Mouse (Mus musculus): ENCODE results near the gene Acp2.

Gene Acp2

GRCm38 (mm10) chr2:91202222-91202971 is at the start of gene Acp2, which contains the start of gene Nr1h3:
Gene Acp2, plus strand, starts transcription at chr2:91202885.
Gene Nr1h3, minus strand, starts transcription at chr2:91202834.
- DNase-seq: peak; percentile 91 to 93

GRCm38 (mm10) chr2:91152885-91153377 is 49.8 kb upstream of the Acp2 start:
- DNase-seq: no peak

- DNase-seq: no peak
These were observed 48.6 kb upstream of the Acp2 start for GRCm38 (mm10) chr2:91154091-91154490.

- no peak for DNase-seq
These were observed 45.5 kb upstream of the Acp2 start for GRCm38 (mm10) chr2:91157002-91157752.

- peak in 1 of 2 experiments; percentile 17 for DNase-seq
These were observed 42.1 kb upstream of the Acp2 start for GRCm38 (mm10) chr2:91160591-91160990.

GRCm38 (mm10) chr2:91162952-91163351 is 39.7 kb upstream of the Acp2 start:
- DNase-seq: no peak

GRCm38 (mm10) chr2:91163532-91163931 is 39.2 kb upstream of the Acp2 start:
- DNase-seq: no peak

GRCm38 (mm10) chr2:91164991-91165390 is 37.7 kb upstream of the Acp2 start:
- DNase-seq: no peak

GRCm38 (mm10) chr2:91167629-91168028 is 35.1 kb upstream of the Acp2 start:
- no peak for DNase-seq

GRCm38 (mm10) chr2:91169587-91170322 is 32.9 kb upstream of the Acp2 start:
- no peak for DNase-seq

GRCm38 (mm10) chr2:91175490-91175889 is 27.2 kb upstream of the Acp2 start:
- no peak for DNase-seq

GRCm38 (mm10) chr2:91176234-91176633 is 26.5 kb upstream of the Acp2 start:
- no peak for DNase-seq

- no peak for DNase-seq
These were observed 22.9 kb upstream of the Acp2 start for GRCm38 (mm10) chr2:91179825-91180224.

GRCm38 (mm10) chr2:91180706-91181105 is 22.0 kb upstream of the Acp2 start:
- no peak for DNase-seq

- no peak for DNase-seq
These were observed 20.7 kb upstream of the Acp2 start for GRCm38 (mm10) chr2:91182016-91182404.

GRCm38 (mm10) chr2:91182405-91183147 is 20.1 kb upstream of the Acp2 start:
- DNase-seq: peak; percentile 70 to 83

- peak; percentile 98 for DNase-seq
These were observed 19.6 kb upstream of the Acp2 start for GRCm38 (mm10) chr2:91183148-91183513.

GRCm38 (mm10) chr2:91183711-91184405 is 18.8 kb upstream of the Acp2 start, which contains the start of gene Madd:
Gene Madd, minus strand, starts transcription at chr2:91183837.
- DNase-seq: peak; percentile 30 to 60

GRCm38 (mm10) chr2:91186208-91186607 is 16.5 kb upstream of the Acp2 start:
- no peak for DNase-seq

- DNase-seq: no peak
These were observed 15.3 kb upstream of the Acp2 start for GRCm38 (mm10) chr2:91187431-91187830.

GRCm38 (mm10) chr2:91190501-91190900 is 12.2 kb upstream of the Acp2 start:
- DNase-seq: no peak

Measured in kidney, postnatal 36 days (tissue).